Mouse (Mus musculus) frontal cortex, postnatal 36 days (tissue): ENCODE measurements around the gene Ifnab.

ENCODE experiments used
- DNase-seq, 2 experiments: peaks; one replicate each; pipeline ENCODE4 v3.0.0; 2022; ENCODE audit warnings: low spot score in 2 of 2

Gene Ifnab

DNA sequence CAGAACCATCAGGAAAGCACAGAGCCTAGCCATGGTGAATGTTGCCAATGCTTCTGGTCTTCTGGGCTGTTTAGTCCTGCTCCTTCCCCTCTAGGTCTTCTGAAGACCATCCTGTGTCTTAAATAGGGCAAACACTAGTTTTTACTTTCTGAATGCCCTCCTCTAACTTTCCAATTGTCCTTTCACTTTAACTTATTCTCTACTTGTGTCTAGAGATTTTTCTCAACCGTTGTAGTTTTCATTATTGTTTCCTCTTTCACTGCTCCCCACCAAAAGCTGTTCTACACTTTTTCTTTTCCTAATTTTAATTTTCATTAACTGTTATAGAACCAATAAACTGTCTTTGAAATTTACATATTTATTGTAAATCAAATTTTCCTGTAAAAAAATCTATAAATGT, 14.3 kb downstream of the Ifnab start, which contains the start of gene Ifna16:
TSS of gene Ifna16 (minus strand) at position 101 of the 400 bp plus-strand sequence.
- DNase-seq: no peak

DNA sequence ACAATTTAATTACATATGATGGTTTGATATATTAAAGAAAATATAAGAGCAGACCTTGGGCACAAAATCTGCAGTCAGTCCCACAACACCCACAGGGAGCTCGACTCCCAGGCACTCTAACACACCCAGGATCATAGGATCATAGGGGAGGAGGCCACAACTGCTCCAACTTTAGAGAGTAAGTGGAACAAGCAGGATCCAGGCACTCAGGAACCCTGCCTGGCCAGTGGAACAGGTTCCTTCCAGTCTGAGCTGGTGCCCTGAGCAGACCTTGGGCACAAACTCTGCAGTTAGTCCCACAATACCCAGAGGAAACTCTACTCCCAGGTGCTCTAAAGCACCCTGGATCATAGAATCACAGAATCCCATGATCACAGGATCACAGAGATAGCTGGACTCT, 35.7 kb downstream of the Ifnab start:
- DNase-seq: no peak

DNA sequence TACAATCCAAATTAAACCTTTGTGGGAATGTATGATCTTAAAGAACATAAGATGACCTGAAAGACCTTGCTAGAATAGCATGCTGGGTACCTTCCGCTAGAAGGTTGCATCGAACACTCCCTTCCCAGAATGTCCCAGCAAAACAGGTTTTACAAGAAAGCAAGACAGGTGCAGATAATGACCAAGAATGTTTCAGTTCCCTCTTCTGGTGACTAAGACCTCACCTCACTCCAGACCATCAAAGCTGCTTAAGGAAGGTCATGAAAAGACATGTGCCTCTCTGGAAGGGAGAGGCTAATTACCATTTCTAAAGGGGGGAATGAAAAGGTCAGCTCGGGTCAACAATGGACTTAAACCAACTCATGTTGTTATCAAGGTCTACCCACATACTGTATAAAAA, 37.5 kb downstream of the Ifnab start:
- DNase-seq: no peak

DNA sequence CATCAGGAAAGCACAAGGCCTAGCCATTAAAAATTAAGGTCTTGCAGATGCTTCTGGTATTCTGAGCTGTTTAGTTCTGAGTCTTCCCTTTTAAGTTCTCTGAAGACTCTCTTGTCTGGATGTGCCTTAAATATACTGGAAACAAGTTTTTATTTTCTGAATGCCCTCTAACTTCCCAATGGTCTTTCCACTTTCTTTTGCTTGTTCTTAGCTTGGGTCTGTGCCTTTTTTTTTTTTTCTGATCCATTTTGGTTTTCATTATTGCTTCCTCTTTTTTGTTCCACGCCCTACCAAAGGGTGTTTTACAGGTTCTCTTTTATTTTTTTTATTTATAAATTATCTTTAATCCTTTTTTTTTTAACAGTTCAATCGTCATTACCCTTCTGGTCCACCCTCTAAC, 46.8 kb downstream of the Ifnab start, which contains the start of gene Ifna13:
TSS of gene Ifna13 (minus strand) at position 101 of the 400 bp plus-strand sequence.
- no peak for DNase-seq

DNA sequence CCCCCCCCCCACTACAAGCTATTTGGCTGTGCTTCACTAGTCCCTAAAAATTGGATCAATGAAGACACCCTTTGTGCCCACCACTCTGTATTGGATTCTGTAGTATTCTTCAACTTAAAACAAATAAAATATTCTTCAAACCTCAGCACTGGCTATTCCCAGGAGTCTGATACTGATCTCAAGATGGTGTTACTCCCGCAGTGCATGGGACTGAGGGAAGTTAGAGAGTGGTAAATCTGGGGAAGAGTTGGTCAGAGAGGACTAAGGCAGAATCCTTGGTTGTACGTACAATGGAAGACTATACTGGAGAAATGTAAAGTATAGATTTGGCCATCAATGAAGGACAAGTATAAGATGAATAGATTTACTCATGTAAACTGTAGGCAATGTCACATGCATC, 48.6 kb downstream of the Ifnab start:
- DNase-seq: no peak

DNA sequence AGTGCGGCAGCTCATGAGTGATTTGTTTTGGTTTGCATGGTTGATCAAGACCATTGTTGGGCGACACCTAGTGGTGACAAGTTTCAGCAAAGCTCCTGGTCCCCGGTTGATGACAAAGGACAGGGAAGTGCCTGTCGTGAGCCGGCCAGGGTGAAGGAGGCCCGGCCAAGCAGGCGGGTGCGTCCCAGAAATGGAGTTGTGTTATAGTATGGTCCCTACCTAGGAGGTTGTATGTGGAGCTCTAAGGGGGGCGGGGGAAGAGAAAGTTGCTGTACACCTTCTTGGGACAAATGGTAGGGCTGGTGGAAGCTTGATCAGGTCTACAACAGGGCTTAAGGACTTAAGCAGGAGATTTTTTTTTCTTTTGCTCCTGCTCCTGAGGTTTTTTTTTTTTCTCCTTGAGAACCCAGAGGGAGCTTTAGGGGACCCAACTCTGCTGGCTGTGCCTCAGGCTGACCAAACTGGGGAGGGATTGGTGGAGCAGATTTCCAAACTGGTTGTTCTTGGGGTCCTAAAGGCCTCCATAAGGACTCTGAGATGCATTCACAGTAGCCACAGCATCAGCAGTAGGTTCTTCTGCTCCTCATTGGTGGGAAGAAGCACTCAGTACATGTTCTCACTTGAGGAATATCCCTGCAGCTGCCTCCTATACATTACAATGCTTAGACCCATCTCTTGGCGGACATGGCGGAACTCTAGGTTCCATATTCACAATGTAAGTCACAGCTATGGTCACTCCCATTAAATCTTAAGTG, 49.9 kb downstream of the Ifnab start:
- peak; percentile 83 to 86 for DNase-seq

DNA sequence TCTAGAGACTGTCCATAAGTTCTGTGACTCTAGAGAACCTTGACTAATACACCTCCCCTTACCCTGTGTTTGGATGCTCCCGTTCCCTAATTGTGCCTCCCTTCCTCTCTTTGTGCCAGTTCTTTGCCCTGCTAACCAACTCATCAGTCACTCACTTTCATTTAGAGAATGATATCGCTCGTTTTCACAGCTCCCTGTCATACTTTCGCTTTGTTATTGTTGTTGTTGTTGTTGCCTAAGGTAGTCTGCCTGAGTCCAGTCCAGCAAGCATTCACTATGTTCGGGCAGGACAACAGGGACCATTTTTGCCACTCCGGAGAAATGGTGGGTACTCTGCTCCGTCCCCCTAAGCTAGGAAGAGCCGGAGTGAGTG, 50.5 kb downstream of the Ifnab start:
- DNase-seq: no peak
